In the genomic region with DNA sequence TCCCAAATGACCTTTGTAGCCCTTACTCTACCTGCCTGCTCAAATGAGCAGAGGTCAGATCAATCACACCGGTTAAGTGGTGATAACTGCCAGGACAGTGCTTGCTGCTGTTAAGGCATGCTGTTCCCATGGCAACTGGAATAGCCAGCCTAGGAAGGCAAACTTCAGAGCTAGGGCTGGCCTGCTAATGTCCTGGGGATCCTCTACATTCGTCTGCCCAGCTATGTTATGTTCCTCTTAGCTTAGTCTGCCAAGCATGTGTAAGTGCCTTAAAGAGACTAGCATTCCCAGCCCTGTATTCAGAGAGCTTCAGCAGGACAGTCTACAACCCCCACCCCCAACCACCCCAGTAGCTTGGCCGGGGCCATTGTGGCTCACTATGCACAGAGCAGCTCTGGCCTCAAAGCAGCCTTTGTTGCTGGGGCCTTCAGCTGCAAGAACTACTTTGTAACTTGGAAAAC, we compare ENCODE assay signal across 11 mouse cellular contexts. TPM values are rescaled to one million over a fixed set of nuclear protein-coding genes. Genes with fewer than 3 reads are reported as not detected.
DNase-seq lines count a peak whose midpoint lies in the region; ATAC-seq and TF ChIP-seq lines count a peak whose summit lies in the region.
"Had no signal": no experiment of that assay in that cellular context is flagged by ENCODE, and none has a peak within 500 bp of the region (broad histone marks: within the 10 kb centered on the region; RNA-seq: fewer than 3 reads in every experiment).

No protein-coding gene starts in this region.

- 32% methylated on average over 3 of the region's 3 CpGs for WGBS in lung, postnatal 0 days
- WGBS in lung, adult 2 months: 46% methylated on average over 3 of the region's 3 CpGs
- 28% methylated on average over 3 of the region's 3 CpGs for WGBS in forebrain, postnatal 0 days
- WGBS in liver, embryonic 16.5 days (ENCODE audit: insufficient replicate concordance): 48% methylated on average over 3 of the region's 3 CpGs
- 25% methylated on average over 3 of the region's 3 CpGs for WGBS in stomach, embryonic 16.5 days

- no peak overlapping the region for H3K9ac ChIP-seq in lung, postnatal 0 days (replicated peaks; ENCODE audit: low read depth)
- H3K9ac ChIP-seq in forebrain, postnatal 0 days: no peak overlapping the region
- H3K9ac ChIP-seq in liver, embryonic 16.5 days (ENCODE audit: low read depth, low read length): no peak overlapping the region
- no peak overlapping the region for H3K9ac ChIP-seq in stomach, embryonic 16.5 days (ENCODE audit: low read length)

- H3K4me2 ChIP-seq in lung, postnatal 0 days (replicated peaks; ENCODE audit: low read depth, low read length): no peak overlapping the region
- H3K4me2 ChIP-seq in forebrain, postnatal 0 days (ENCODE audit: low read depth): no peak overlapping the region
- no peak overlapping the region for H3K4me2 ChIP-seq in liver, embryonic 16.5 days (ENCODE audit: low read depth, low read length)
- no peak overlapping the region for H3K4me2 ChIP-seq in stomach, embryonic 16.5 days (ENCODE audit: low read depth, low read length)

- TF ChIP-seq POLR2A in lung, adult 2 months (IDR thresholded peaks at IDR 0.05; ENCODE audit: borderline replicate concordance, extremely low read depth, low read depth, low read length): no peak

- no peaks in the 10 kb centered on the region for H3K27me3 ChIP-seq in lung, postnatal 0 days (replicated peaks; ENCODE audit: insufficient read depth, low read length)
- H3K27me3 ChIP-seq in forebrain, postnatal 0 days (ENCODE audit: insufficient read depth, low read length): no peaks in the 10 kb centered on the region
- no peaks in the 10 kb centered on the region for H3K27me3 ChIP-seq in liver, embryonic 16.5 days (ENCODE audit: control insufficient read depth, insufficient read depth, low read depth, low read length)
- no peaks in the 10 kb centered on the region for H3K27me3 ChIP-seq in stomach, embryonic 16.5 days (ENCODE audit: control insufficient read depth, insufficient read depth, low read length)

- no peak overlapping the region for H3K4me3 ChIP-seq in lung, postnatal 0 days (ENCODE audit: low read depth, low read length)
- no peak overlapping the region for H3K4me3 ChIP-seq in lung, adult 2 months (replicated peaks; ENCODE audit: extremely low read depth, low read depth, low read length)
- no peak overlapping the region for H3K4me3 ChIP-seq in forebrain, postnatal 0 days (ENCODE audit: low read depth, low read length)
- no peak overlapping the region for H3K4me3 ChIP-seq in liver, embryonic 16.5 days (ENCODE audit: low read depth, low read length)
- no peak overlapping the region for H3K4me3 ChIP-seq in stomach, embryonic 16.5 days (replicated peaks; ENCODE audit: low read length)

- no peaks in the 10 kb centered on the region for H3K9me3 ChIP-seq in lung, postnatal 0 days (ENCODE audit: low read length)
- H3K9me3 ChIP-seq in forebrain, postnatal 0 days (ENCODE audit: low read length): no peaks in the 10 kb centered on the region
- no peaks in the 10 kb centered on the region for H3K9me3 ChIP-seq in liver, embryonic 16.5 days (replicated peaks; ENCODE audit: control insufficient read depth, low read length)
- H3K9me3 ChIP-seq in stomach, embryonic 16.5 days (replicated peaks; ENCODE audit: control insufficient read depth, low read length): no peaks in the 10 kb centered on the region

- DNase-seq in lung, postnatal 0 days (ENCODE audit: low spot score): no peak
- DNase-seq in lung, adult 2 months: no peak
- peak; percentile 24 for DNase-seq in forebrain, postnatal 0 days
- DNase-seq in urinary bladder, postnatal 14 days (ENCODE audit: low spot score): no peak
- DNase-seq in frontal cortex, adult 2 months (ENCODE audit: extremely low spot score in 1 of 2, low spot score in 1 of 2): no peak
- no peak for DNase-seq in left cerebral cortex, adult 8-10 months (ENCODE audit: low spot score in 2 of 2)
- DNase-seq: heart, adult 18-20 months; right cerebral cortex, adult 18-20 months had no signal

- H3K4me1 ChIP-seq in lung, postnatal 0 days (ENCODE audit: insufficient read depth, low read depth, low read length): no peaks in the 10 kb centered on the region
- H3K4me1 ChIP-seq in lung, adult 2 months (ENCODE audit: control insufficient read depth, insufficient read depth, low read length): no peaks in the 10 kb centered on the region
- H3K4me1 ChIP-seq in forebrain, postnatal 0 days (ENCODE audit: insufficient read depth): no peaks in the 10 kb centered on the region
- peaks cover 2% of the 10 kb centered on the region; the same call in 1 of the 2 replicates for H3K4me1 ChIP-seq in liver, embryonic 16.5 days (ENCODE audit: control insufficient read depth, low read depth, low read length)
- H3K4me1 ChIP-seq in stomach, embryonic 16.5 days (ENCODE audit: control insufficient read depth, insufficient read depth, low read length): no peaks in the 10 kb centered on the region

- no peak for TF ChIP-seq CTCF in lung, postnatal 0 days (IDR thresholded peaks at IDR 0.05)
- no peak for TF ChIP-seq CTCF in lung, adult 2 months (IDR thresholded peaks at IDR 0.05; ENCODE audit: insufficient read depth, low read length)
- no peak for TF ChIP-seq CTCF in forebrain, postnatal 0 days (IDR thresholded peaks at IDR 0.05; ENCODE audit: low read depth)

- no peak for TF ChIP-seq EP300 in lung, postnatal 0 days (IDR thresholded peaks at IDR 0.05)

- 0 out of 2 replicates have a peak, but pooled peaks have one; percentile 5 for ATAC-seq in lung, postnatal 0 days
- ATAC-seq in forebrain, postnatal 0 days: peak; percentile 86
- ATAC-seq in liver, embryonic 16.5 days (ENCODE audit: low read depth): peak; percentile 81
- ATAC-seq in stomach, embryonic 16.5 days (ENCODE audit: insufficient read depth, low FRiP score): peak; percentile 58; the same call in 1 of the 2 replicates

- H3K36me3 ChIP-seq in lung, postnatal 0 days (ENCODE audit: insufficient read depth, low read length): peaks cover 63% of the 10 kb centered on the region
- H3K36me3 ChIP-seq in forebrain, postnatal 0 days (ENCODE audit: insufficient read depth): peaks cover 67% of the 10 kb centered on the region
- peaks cover 34% of the 10 kb centered on the region for H3K36me3 ChIP-seq in liver, embryonic 16.5 days (ENCODE audit: control insufficient read depth, insufficient read depth)
- H3K36me3 ChIP-seq in stomach, embryonic 16.5 days (ENCODE audit: control insufficient read depth, insufficient read depth, low read length): peaks cover 49% of the 10 kb centered on the region

- no peak overlapping the region for H3K27ac ChIP-seq in lung, postnatal 0 days (ENCODE audit: low read length)
- H3K27ac ChIP-seq in forebrain, postnatal 0 days (ENCODE audit: low read depth, low read length): peak overlapping the region; percentile 29; the same call in 1 of the 2 replicates
- no peak overlapping the region for H3K27ac ChIP-seq in liver, embryonic 16.5 days (ENCODE audit: low read length)
- H3K27ac ChIP-seq in stomach, embryonic 16.5 days (ENCODE audit: low read length): no peak overlapping the region
- H3K27ac ChIP-seq: kidney, postnatal 0 days had no signal

RNA-seq across cellular contexts. Expression of gene Tcirg1, which starts 11.7 kb away (rescaled TPM):
- 31.8 and 33.1 TPM in 2 replicates for polyA plus RNA-seq in lung, postnatal 0 days (2015; fragmentation: Nextera tagmentation; extraction: Ambion mirVana)
- 157 and 164 TPM in 2 replicates for polyA plus RNA-seq in lung, adult 2 months (2012; rRNA removed)
- 21.4 and 23.5 TPM in 2 replicates for total RNA-seq in forebrain, postnatal 0 days (2014; rRNA removed)
- polyA plus RNA-seq in forebrain, postnatal 0 days (2015; fragmentation: Nextera tagmentation; extraction: Ambion mirVana): 9.3 and 9.9 TPM in 2 replicates
- polyA plus RNA-seq in liver, embryonic 16.5 days (2015; fragmentation: Nextera tagmentation; extraction: Ambion mirVana): 28.7 and 33.8 TPM in 2 replicates
- polyA plus RNA-seq in stomach, embryonic 16.5 days (2015; fragmentation: Nextera tagmentation; extraction: Ambion mirVana): 43.1 and 46.6 TPM in 2 replicates
- polyA plus RNA-seq in frontal cortex, adult 2 months (2012; rRNA removed): 45.5 and 48.1 TPM in 2 replicates
- 10 to 100 TPM; 14.9 to 26.1 (median 21.5) TPM for total RNA-seq in left cerebral cortex, adult 8-10 months (2022)

RNA-seq across cellular contexts. Expression of gene Ndufs8, which starts 17.4 kb away (rescaled TPM):
- polyA plus RNA-seq in lung, postnatal 0 days (2015; fragmentation: Nextera tagmentation; extraction: Ambion mirVana): 203 and 225 TPM in 2 replicates
- polyA plus RNA-seq in lung, adult 2 months (2012; rRNA removed): 157 and 189 TPM in 2 replicates
- total RNA-seq in forebrain, postnatal 0 days (2014; rRNA removed): 137 and 148 TPM in 2 replicates
- polyA plus RNA-seq in forebrain, postnatal 0 days (2015; fragmentation: Nextera tagmentation; extraction: Ambion mirVana): 261 and 281 TPM in 2 replicates
- polyA plus RNA-seq in liver, embryonic 16.5 days (2015; fragmentation: Nextera tagmentation; extraction: Ambion mirVana): 150 and 159 TPM in 2 replicates
- 271 and 298 TPM in 2 replicates for polyA plus RNA-seq in stomach, embryonic 16.5 days (2015; fragmentation: Nextera tagmentation; extraction: Ambion mirVana)
- 283 and 291 TPM in 2 replicates for polyA plus RNA-seq in frontal cortex, adult 2 months (2012; rRNA removed)
- 100 to 1,000 TPM; 136 to 159 (median 145) TPM for total RNA-seq in left cerebral cortex, adult 8-10 months (2022)

RNA-seq across cellular contexts. Expression of gene Aldh3b1, which starts 34.4 kb away (rescaled TPM):
- polyA plus RNA-seq in lung, postnatal 0 days (2015; fragmentation: Nextera tagmentation; extraction: Ambion mirVana): 33.2 and 38.3 TPM in 2 replicates
- polyA plus RNA-seq in lung, adult 2 months (2012; rRNA removed): 71.9 and 85.0 TPM in 2 replicates
- total RNA-seq in forebrain, postnatal 0 days (2014; rRNA removed): 1.7 and 4.2 TPM in 2 replicates
- polyA plus RNA-seq in forebrain, postnatal 0 days (2015; fragmentation: Nextera tagmentation; extraction: Ambion mirVana): 3.6 and 4.1 TPM in 2 replicates
- 8.7 and 10.0 TPM in 2 replicates for polyA plus RNA-seq in liver, embryonic 16.5 days (2015; fragmentation: Nextera tagmentation; extraction: Ambion mirVana)
- 3.5 and 4.9 TPM in 2 replicates for polyA plus RNA-seq in stomach, embryonic 16.5 days (2015; fragmentation: Nextera tagmentation; extraction: Ambion mirVana)
- 7.9 and 8.5 TPM in 2 replicates for polyA plus RNA-seq in frontal cortex, adult 2 months (2012; rRNA removed)
- 1 to 10 TPM; 3.4 to 5.5 (median 5.1) TPM for total RNA-seq in left cerebral cortex, adult 8-10 months (2022)

RNA-seq across cellular contexts. Expression of gene Unc93b1, which starts 39.8 kb away (rescaled TPM):
- 40.0 and 45.5 TPM in 2 replicates for polyA plus RNA-seq in lung, postnatal 0 days (2015; fragmentation: Nextera tagmentation; extraction: Ambion mirVana)
- polyA plus RNA-seq in lung, adult 2 months (2012; rRNA removed): 169 and 180 TPM in 2 replicates
- 8.6 and 10.8 TPM in 2 replicates for total RNA-seq in forebrain, postnatal 0 days (2014; rRNA removed)
- polyA plus RNA-seq in forebrain, postnatal 0 days (2015; fragmentation: Nextera tagmentation; extraction: Ambion mirVana): 10.6 and 13.2 TPM in 2 replicates
- polyA plus RNA-seq in liver, embryonic 16.5 days (2015; fragmentation: Nextera tagmentation; extraction: Ambion mirVana): 33.9 and 35.8 TPM in 2 replicates
- polyA plus RNA-seq in stomach, embryonic 16.5 days (2015; fragmentation: Nextera tagmentation; extraction: Ambion mirVana): 25.6 and 29.9 TPM in 2 replicates
- 31.5 and 34.7 TPM in 2 replicates for polyA plus RNA-seq in frontal cortex, adult 2 months (2012; rRNA removed)
- total RNA-seq in left cerebral cortex, adult 8-10 months (2022): 10 to 100 TPM; 13.4 to 30.8 (median 20.0) TPM

RNA-seq across cellular contexts. Expression of gene Chka, which starts 43.6 kb away (rescaled TPM):
- polyA plus RNA-seq in lung, postnatal 0 days (2015; fragmentation: Nextera tagmentation; extraction: Ambion mirVana): 65.9 and 68.1 TPM in 2 replicates
- polyA plus RNA-seq in lung, adult 2 months (2012; rRNA removed): 75.9 and 81.6 TPM in 2 replicates
- total RNA-seq in forebrain, postnatal 0 days (2014; rRNA removed): 67.0 and 69.4 TPM in 2 replicates
- 49.4 and 53.9 TPM in 2 replicates for polyA plus RNA-seq in forebrain, postnatal 0 days (2015; fragmentation: Nextera tagmentation; extraction: Ambion mirVana)
- 18.4 and 19.3 TPM in 2 replicates for polyA plus RNA-seq in liver, embryonic 16.5 days (2015; fragmentation: Nextera tagmentation; extraction: Ambion mirVana)
- polyA plus RNA-seq in stomach, embryonic 16.5 days (2015; fragmentation: Nextera tagmentation; extraction: Ambion mirVana): 42.2 and 44.4 TPM in 2 replicates
- polyA plus RNA-seq in frontal cortex, adult 2 months (2012; rRNA removed): 121 and 123 TPM in 2 replicates
- total RNA-seq in left cerebral cortex, adult 8-10 months (2022): 10 to 100 TPM; 68.4 to 87.2 (median 76.7) TPM

Comparison
In these comparisons a context has a peak if more than half of its experiments do, and no peak if none do; other contexts are left out.
1. ATAC-seq: peak in every context shown above with its lines; median percentile 86 in forebrain, postnatal 0 days; 81 in liver, embryonic 16.5 days; 58 in stomach, embryonic 16.5 days; 5 in lung, postnatal 0 days.